Mouse (Mus musculus) cerebellum, adult 2 months (tissue): Measurements from ENCODE around the gene Ogfod2. TPM values are rescaled to one million over a fixed set of nuclear protein-coding genes. Genes with fewer than 3 reads are reported as not detected.
A peak's percentile ranks its signal among the peaks of the same experiment; 100 is the strongest.

Experiments
- DNase-seq, 2 experiments: peaks; one replicate each; pipeline ENCODE4 v3.0.0; 2021
- H3K27ac ChIP-seq: fragments of 200-500 bp; 2 replicates; pipeline ENCODE4 v1.5.1; 2012; ENCODE audit warnings: low read length, control low read depth, inconsistent platforms; ENCODE audit not compliant: insufficient read depth
- H3K27me3 ChIP-seq: fragments of 200-500 bp; 2 replicates; pipeline ENCODE4 v1.6.1; 2012; ENCODE audit warnings: inconsistent platforms, mild to moderate bottlenecking, low read length, moderate library complexity; ENCODE audit not compliant: control insufficient read depth, insufficient read depth
- H3K4me1 ChIP-seq: fragments of 200-500 bp; 2 replicates; pipeline ENCODE4 v1.6.1; 2011; ENCODE audit warnings: low read length; ENCODE audit not compliant: control insufficient read depth, insufficient read depth
- H3K4me3 ChIP-seq: fragments of 200-500 bp; replicated peaks from 2 replicates; pipeline ENCODE3; 2011; ENCODE audit warnings: mild to moderate bottlenecking, low read depth, low read length, control low read depth; ENCODE audit not compliant: insufficient read depth
- CTCF ChIP-seq: fragments of 200-500 bp; IDR thresholded peaks from 2 replicates; pipeline ENCODE4 v1.5.1; 2011; ENCODE audit warnings: low read depth, mild to moderate bottlenecking, control low read depth, low read length, moderate library complexity, borderline replicate concordance; ENCODE audit not compliant: insufficient read depth
- POLR2A ChIP-seq: fragments of 200-500 bp; IDR thresholded peaks from 2 replicates; pipeline ENCODE4 v1.6.1; 2011; ENCODE audit warnings: low read length, control low read depth, borderline replicate concordance; ENCODE audit not compliant: insufficient read depth
- WGBS: fragments of 180-500 bp; shearing (Covaris S2); methylation state at CpG from one replicate; pipeline ENCODE4 v1.1.7; 2018; 5-methylcytosine and 5-hydroxymethylcytosine counted together
- polyA plus RNA-seq: library from polyadenylated mRNA; depleted of rRNA; stranded (reverse); fragments of >200 nt; gene quantifications from 2 replicates; pipeline ENCODE4 v1.2.3, GENCODE M21; 2012

The Ogfod2 gene
- polyA plus RNA-seq, 1 experiment = 52.7 TPM

- Histone ChIP-seq H3K4me1 (peaks cover 22% of the 10 kb centered on the region), H3K27ac (no peak overlapping the region), H3K27me3 (no peaks in the 10 kb centered on the region), H3K4me3 (no peak overlapping the region)
- no peak for DNase-seq
- WGBS = 62% methylated on average over 23 of the region's 23 CpGs
- no peak for TF ChIP-seq CTCF
- no peak for TF ChIP-seq POLR2A
These were observed 22.2 kb upstream of the Ogfod2 start for GRCm38 (mm10) chr5:124089868-124090267.

GRCm38 (mm10) chr5:124091951-124092406 is 20.1 kb upstream of the Ogfod2 start:
- TF ChIP-seq POLR2A (no peak), CTCF (no peak)
- WGBS = 81% methylated on average over 9 of the region's 9 CpGs
- DNase-seq = no peak

GRCm38 (mm10) chr5:124093120-124093794 is 18.8 kb upstream of the Ogfod2 start:
- DNase-seq = peak; percentile 83 to 85
- 28% methylated on average over 11 of the region's 11 CpGs for WGBS
- no peaks in the 10 kb centered on the region for H3K27me3 ChIP-seq
- TF ChIP-seq POLR2A (no peak), CTCF (no peak)
- H3K4me1 ChIP-seq = peaks cover 22% of the 10 kb centered on the region
- H3K27ac ChIP-seq = peak overlapping the region; percentile 57
- peak overlapping the region; percentile 32 for H3K4me3 ChIP-seq

More at GRCm38 (mm10) chr5:124091951-124092406, 20.1 kb upstream of the Ogfod2 start:
- H3K4me1 ChIP-seq = peaks cover 22% of the 10 kb centered on the region
- no peak overlapping the region for H3K27ac ChIP-seq
- no peaks in the 10 kb centered on the region for H3K27me3 ChIP-seq
- H3K4me3 ChIP-seq = no peak overlapping the region

- Histone ChIP-seq H3K4me3 (peak overlapping the region; percentile 32), H3K4me1 (peaks cover 22% of the 10 kb centered on the region), H3K27ac (peak overlapping the region; percentile 57), H3K27me3 (no peaks in the 10 kb centered on the region)
- WGBS = 72% methylated on average over 12 of the region's 12 CpGs
- DNase-seq = peak in 1 of 2 experiments; percentile 26
- no peak for TF ChIP-seq POLR2A
- TF ChIP-seq CTCF = no peak
These were observed 18.1 kb upstream of the Ogfod2 start for GRCm38 (mm10) chr5:124093852-124094604.

- TF ChIP-seq CTCF (no peak), POLR2A (no peak)
- WGBS = 4% methylated on average over 19 of the region's 19 CpGs
- peak in 1 of 2 experiments; percentile 57 for DNase-seq
These were observed 17.0 kb upstream of the Ogfod2 start for GRCm38 (mm10) chr5:124095077-124095581.

GRCm38 (mm10) chr5:124095596-124096232 is 16.4 kb upstream of the Ogfod2 start, which contains the start of gene Abcb9:
Abcb9 (minus strand) TSS chr5:124095798.
- 2% methylated on average over 42 of the region's 42 CpGs for WGBS
- no peaks in the 10 kb centered on the region for H3K27me3 ChIP-seq
- H3K27ac ChIP-seq = peak within 1 kb of the TSS; percentile 70
- peaks cover 22% of the 10 kb centered on the region for H3K4me1 ChIP-seq
- peak; percentile 98 to 99 for DNase-seq
- peak within 1 kb of the TSS; percentile 86 for H3K4me3 ChIP-seq
- TF ChIP-seq POLR2A = peak; percentile 75; the same call in 1 of the 2 replicates
- no peak for TF ChIP-seq CTCF

More at GRCm38 (mm10) chr5:124095077-124095581, 17.0 kb upstream of the Ogfod2 start:
- Histone ChIP-seq H3K27me3 (no peaks in the 10 kb centered on the region), H3K4me1 (peaks cover 22% of the 10 kb centered on the region), H3K27ac (peak overlapping the region; percentile 70), H3K4me3 (peak overlapping the region; percentile 86)

GRCm38 (mm10) chr5:124098923-124099322 is 13.2 kb upstream of the Ogfod2 start:
- H3K27ac ChIP-seq = no peak overlapping the region
- H3K4me1 ChIP-seq = peaks cover 4% of the 10 kb centered on the region
- DNase-seq = no peak
- 78% methylated on average over 2 of the region's 2 CpGs for WGBS
- TF ChIP-seq POLR2A (no peak), CTCF (no peak)
- no peaks in the 10 kb centered on the region for H3K27me3 ChIP-seq
- no peak overlapping the region for H3K4me3 ChIP-seq
